Mouse (Mus musculus) brain, embryonic 14.5 days (tissue): ENCODE results near the gene Gbf1.

Experiments
- CTCF ChIP-seq: fragments of 200-500 bp; IDR thresholded peaks from 2 replicates; pipeline ENCODE4 v1.5.1; 2012; ENCODE audit warnings: inconsistent platforms, mild to moderate bottlenecking, moderate library complexity, borderline replicate concordance; ENCODE audit not compliant: insufficient read depth, insufficient read length; ENCODE audit errors: extremely low read depth
- POLR2A ChIP-seq: fragments of 200-500 bp; IDR thresholded peaks from 2 replicates; pipeline ENCODE4 v1.6.1; 2012; ENCODE audit warnings: mild to moderate bottlenecking, inconsistent platforms, borderline replicate concordance; ENCODE audit not compliant: poor library complexity, insufficient read depth, insufficient read length, severe bottlenecking; ENCODE audit errors: extremely low read depth

- TF ChIP-seq CTCF: no peak
- no peak for TF ChIP-seq POLR2A
These were observed 166.5 kb downstream of the Gbf1 start for GRCm38 (mm10) chr19:46318586-46319378.
